Mouse (Mus musculus): ENCODE results near the gene B4galnt2.

The B4galnt2 gene

DNA sequence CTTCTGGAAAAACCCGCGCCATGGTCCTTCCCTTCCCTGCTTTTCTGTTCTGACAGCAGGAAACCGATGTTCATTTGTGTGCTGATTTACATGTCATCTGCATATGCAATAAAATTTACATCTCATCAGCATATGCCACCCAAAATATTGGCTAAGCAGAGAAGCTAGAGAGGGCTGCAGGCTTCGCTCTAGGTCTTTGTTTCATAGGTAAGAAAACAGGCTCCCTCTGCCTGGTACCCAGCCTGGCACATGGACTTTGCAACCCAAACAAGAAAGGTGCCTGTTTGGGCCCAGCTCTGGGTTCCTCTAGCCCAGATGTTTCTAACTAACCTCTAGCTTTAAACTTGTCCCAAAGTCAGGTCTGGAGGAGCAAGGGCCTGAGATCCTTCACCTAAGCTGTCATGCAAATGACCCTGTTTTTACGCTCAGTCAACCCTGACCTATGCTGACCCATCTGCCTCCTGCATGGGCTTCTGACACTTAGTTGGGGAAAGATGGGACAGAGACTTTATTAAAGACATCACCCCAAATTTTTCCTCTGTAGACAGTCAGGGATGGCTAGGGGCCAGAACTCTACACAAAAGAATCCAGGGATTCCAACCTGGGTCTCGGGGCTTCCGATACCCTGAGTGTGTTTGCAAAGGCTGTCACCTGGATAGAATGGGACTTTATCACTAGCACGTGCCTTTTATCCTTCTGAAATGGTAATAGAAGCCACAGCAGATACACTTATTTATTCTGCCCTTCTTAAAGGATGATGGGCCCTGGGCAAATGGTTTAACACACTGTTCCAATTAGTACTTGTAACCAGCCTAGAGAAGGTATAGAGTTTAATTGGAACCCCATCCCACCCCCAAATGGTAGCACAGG is 75.5 kb downstream of the B4galnt2 start:
- no peak for DNase-seq

GRCm38 (mm10) chr11:95838598-95838997 is 76.1 kb downstream of the B4galnt2 start:
- no peak for DNase-seq

DNA sequence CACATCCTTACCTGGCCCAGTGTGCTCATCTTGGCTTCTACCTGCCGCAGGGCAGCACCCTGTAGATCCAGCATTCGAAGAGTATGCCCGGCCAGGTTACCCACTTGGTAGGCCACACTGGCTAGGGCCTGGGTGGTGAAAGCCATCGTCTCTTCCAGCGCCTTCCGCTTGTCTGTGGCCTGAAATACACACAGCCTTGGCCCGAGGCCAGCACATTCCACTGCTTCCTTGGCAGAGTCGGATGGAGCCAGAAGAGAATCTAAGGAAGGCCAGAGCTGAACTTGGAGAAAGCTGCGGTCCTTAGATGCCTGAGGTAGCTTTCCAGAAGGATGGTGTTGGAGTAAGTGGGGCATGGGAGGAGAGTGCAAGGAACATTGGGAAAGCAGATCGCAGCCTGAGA is 77.6 kb downstream of the B4galnt2 start, which contains the start of gene Gngt2:
Gngt2 (plus strand) TSS at position 158 of the 400 bp plus-strand sequence.
- DNase-seq, result peak; percentile 94

- peak; percentile 49 for DNase-seq
These were observed 78.3 kb downstream of the B4galnt2 start for GRCm38 (mm10) chr11:95836433-95836832.

GRCm38 (mm10) chr11:95835832-95836231 is 78.9 kb downstream of the B4galnt2 start:
- no peak for DNase-seq

DNA sequence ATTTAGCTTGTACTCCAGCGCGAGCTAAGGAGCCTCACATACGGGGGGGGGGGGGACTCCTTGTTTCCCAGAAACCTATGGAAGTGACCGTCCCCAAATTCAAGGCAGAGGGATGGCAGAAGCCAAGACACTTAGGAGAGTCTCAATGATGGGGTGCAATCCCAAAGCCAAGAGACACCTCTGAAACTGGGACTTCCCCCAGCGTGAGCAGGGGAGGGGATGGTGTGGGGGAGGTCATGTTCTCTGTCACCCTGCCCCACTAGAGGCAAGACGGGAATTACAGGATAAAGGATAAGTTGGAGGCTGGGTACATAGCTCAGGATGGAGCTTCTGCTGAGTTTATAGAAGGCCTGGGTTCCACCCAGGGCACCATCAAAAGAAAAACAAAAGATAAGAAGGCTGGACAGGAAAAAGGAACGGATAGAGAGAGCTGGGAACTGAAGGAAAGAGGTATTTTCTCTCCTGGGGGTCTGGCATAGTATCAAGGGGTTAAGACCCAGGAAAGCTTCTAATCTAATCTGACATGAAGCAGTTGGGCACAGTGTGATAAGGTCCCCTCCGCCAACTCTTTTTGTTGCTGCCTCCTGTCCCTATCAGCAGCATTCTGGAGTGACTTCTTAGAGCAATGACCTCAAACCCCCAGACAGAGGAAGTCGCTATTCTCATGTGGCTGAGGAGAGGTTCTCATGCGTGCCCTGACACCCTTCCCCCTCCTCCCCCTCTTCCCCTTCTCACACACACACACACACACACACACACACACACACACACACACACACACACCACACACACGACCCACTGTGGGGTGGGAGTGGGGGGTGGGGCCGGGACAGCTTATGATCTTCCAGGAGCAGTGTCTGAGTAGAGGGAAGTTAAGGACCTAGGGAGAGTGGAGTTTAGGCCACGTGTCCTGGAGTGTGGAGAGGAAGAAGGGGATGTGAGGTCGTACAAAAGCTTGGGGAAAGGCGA is 79.7 kb downstream of the B4galnt2 start:
- no peak for DNase-seq

DNA sequence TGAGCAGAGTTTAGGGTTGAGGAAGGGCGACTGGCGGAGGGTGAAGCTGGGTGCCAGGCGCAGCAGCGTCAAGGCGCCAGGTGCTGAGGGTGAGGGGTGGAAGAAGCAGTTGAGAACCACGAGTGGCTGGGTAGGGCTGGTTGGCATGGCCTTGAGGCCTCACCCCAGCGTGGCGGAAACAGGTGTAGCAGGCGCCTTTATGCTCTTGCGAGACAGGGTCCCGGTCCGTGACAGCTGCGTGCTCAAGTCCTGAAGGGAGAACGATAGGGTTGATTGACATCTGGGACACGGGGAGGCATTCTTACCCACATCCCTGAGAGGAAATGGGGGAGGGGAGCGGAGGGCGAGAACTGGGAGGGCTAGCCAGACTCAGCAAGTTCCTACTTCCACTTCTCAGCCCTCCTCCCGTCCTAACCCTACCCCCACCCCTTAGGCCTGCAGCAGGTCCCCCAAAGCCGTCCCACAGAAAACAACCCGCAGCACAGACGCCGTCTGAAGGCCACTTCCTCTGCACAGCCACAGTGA is 80.5 kb downstream of the B4galnt2 start:
- DNase-seq, result peak; percentile 43

DNA sequence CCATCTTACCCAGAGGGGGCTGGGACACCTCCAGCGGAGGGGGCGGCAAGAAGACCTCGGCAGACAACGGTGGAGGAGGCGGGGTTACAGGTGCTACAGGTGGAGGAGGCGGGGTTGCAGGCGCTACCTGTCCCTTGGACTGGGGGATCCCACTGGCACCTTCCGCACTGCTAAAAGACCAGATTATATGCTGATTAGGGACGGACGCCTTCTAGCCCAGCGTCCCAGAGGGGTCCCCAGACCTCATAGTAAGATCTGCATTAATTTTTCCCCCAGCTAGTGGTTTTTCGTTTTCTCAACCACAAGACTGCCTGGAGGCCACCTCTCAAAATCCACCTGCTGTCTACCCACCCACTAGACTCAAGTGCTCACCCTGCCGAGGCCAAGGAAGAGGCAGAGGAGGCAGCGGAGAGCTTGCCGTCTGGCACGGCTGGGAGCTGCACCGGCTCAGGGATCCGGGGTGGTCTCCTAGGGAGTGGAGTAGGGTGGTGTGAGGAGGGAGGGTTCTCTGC is 81.0 kb downstream of the B4galnt2 start:
- DNase-seq, result no peak

- no peak for DNase-seq
These were observed 81.6 kb downstream of the B4galnt2 start for GRCm38 (mm10) chr11:95833006-95833570.

- no peak for DNase-seq
These were observed 82.3 kb downstream of the B4galnt2 start for GRCm38 (mm10) chr11:95832129-95833005.

GRCm38 (mm10) chr11:95831641-95832040 is 83.0 kb downstream of the B4galnt2 start:
- DNase-seq, result no peak

GRCm38 (mm10) chr11:95831276-95831619 is 83.4 kb downstream of the B4galnt2 start:
- DNase-seq, result no peak

- peak; percentile 28 for DNase-seq
These were observed 84.0 kb downstream of the B4galnt2 start for GRCm38 (mm10) chr11:95830411-95831275.

- peak; percentile 3 for DNase-seq
These were observed 85.1 kb downstream of the B4galnt2 start for GRCm38 (mm10) chr11:95829526-95830050.

- DNase-seq, result peak; percentile 1
These were observed 86.3 kb downstream of the B4galnt2 start for GRCm38 (mm10) chr11:95828181-95828964.

DNA sequence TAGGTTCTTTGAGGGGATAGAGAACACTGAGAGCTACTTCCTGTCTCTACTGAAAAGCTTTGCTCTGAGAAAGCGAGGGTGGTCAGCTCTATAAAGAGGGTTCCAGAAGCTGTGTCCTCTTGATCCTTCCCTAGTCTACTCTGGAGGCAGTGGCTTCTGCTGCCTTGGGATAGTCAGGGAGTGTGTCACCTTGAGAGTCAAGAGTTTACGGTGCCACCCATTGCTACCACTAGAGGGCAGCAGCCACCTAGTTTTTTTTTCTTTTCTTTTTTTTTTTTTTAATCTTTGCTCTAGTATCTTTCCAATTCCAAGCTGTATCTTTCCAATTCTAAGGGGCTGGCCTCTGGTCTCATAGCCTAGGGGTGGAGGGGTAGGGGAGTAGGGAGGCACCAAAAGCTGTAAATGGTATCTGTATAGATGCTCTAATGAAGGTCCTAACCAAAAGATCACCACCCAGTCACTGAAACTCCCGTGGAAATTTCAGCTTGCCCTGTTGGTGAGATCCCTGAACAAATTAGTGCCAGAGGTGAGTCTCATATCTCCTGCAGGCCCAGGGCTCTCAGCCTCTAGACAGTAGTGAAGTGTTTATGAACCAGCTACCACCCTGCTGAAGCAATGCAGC is 87.1 kb downstream of the B4galnt2 start:
- DNase-seq, result peak; percentile 84

DNA sequence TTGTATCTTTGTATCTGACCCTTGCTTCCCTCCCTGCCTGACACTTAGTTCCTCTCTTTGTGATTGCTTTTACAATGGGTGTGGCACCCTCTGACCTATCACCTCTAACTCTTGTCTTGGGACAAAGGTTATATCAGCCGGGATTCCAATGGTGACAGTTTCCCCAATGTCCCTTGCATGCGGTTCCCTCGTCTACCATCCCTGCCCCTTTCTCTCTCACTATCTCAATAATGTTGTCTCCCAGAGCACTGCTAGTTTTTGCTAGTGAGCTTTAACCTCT is 87.6 kb downstream of the B4galnt2 start:
- DNase-seq, result peak; percentile 10

- DNase-seq, result no peak
These were observed 88.1 kb downstream of the B4galnt2 start for GRCm38 (mm10) chr11:95826317-95827167.
